Mouse (Mus musculus): ENCODE data around the gene Pcmt1.

DNA sequence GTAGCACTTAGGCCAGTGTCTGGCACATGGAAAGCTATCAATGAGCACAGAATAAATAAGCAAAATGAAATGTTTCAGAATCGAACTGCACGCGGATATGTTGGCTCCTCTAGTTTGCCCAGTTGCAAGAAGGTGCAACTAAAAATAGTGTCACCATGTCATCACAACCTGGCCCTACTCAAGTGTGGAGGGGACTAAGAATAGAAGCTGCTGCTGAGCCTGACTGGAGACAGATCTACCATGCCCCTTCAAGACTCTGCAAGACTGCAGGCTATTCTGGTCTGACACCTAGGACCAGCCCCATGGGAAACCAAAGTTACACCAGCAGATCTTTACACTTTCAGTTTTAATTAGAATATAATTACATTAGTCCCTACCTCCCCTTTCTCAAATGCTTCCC is 58.6 kb downstream of the Pcmt1 start:
- no peak for TF ChIP-seq MAX (IDR thresholded peaks at IDR 0.05)
- TF ChIP-seq CTCF (IDR thresholded peaks at IDR 0.05; ENCODE audit: control insufficient read depth, insufficient read depth, insufficient read length): no peak
- TF ChIP-seq FOSL1 (IDR thresholded peaks at IDR 0.05; ENCODE audit: insufficient read depth, low read length, poor library complexity, severe bottlenecking): no peak
- TF ChIP-seq MYOG (IDR thresholded peaks at IDR 0.05; ENCODE audit: control insufficient read depth, extremely low read depth, insufficient read length): no peak
- no peak for TF ChIP-seq CEBPB (IDR thresholded peaks at IDR 0.05; ENCODE audit: low read depth)

Data from C2C12 (cell line).